Comparison of ENCODE assay signal across 8 mouse cellular contexts in the genomic region with DNA sequence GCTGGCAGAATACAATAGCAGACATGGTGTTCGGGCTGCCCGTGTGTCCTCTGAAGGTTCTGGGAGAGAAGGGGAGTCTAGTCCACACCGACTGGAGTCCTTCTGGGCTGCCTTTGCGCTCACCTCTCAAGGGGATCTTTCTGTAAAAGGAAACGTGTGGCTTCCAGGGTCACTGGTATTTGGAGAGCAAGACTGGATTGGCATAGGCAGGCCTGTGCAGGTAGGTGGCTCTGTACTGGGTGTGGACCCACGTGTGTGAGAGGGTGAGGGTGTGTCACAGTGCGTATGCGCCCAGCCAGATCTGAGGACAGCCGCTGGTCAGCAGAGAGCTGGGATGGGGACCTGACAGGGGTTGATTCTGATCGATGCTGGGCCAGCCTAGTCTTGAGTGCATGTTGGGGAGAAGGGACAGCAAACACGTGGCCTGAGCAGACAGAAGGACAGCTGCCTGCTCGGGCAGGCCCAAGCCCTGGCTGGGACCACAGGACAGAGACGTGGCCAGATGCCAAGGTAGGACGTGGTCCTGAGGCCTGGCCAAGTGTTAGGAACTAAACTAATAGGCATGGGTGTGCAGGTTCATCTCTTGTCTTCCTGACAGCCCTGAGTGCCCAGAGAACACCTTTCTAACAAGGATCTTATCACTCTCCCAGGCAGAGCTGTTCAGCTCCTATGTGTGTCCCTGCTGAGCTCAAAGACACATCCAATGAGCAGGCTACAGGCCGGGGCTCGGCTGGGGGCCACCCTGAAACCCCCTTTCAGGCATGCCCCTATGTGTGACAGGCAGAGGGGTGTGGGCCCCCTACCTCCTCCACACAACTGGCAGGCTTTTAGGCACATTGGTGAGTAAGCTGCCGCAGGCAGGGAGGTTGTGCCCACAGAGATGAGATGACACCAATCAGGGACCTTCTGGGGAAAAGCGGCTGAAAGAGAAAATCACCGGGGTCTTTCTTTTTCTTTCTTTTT. TPM values are rescaled to one million over a fixed set of nuclear protein-coding genes. Genes with fewer than 3 reads are reported as not detected.
DNase-seq lines count a peak whose midpoint lies in the region; ATAC-seq and TF ChIP-seq lines count a peak whose summit lies in the region.

No protein-coding gene starts in this region.

- TF ChIP-seq POLR2A in lung, adult 2 months (IDR thresholded peaks at IDR 0.05; ENCODE audit: borderline replicate concordance, extremely low read depth, low read depth, low read length) = no peak

- H3K4me1 ChIP-seq in lung, adult 2 months (ENCODE audit: control insufficient read depth, insufficient read depth, low read length) = peaks cover 14% of the 10 kb centered on the region
- H3K4me1 ChIP-seq in embryonic facial prominence, embryonic 15.5 days = peaks cover 28% of the 10 kb centered on the region
- H3K4me1 ChIP-seq in hindbrain, embryonic 13.5 days (replicated peaks) = peaks cover 63% of the 10 kb centered on the region
- peaks cover 49% of the 10 kb centered on the region for H3K4me1 ChIP-seq in liver, embryonic 11.5 days (replicated peaks; ENCODE audit: control insufficient read depth, insufficient read depth, low read length)

- 60% methylated on average over 19 of the region's 19 CpGs for WGBS in lung, adult 2 months
- 44% methylated on average over 19 of the region's 19 CpGs for WGBS in embryonic facial prominence, embryonic 15.5 days
- 45% methylated on average over 19 of the region's 19 CpGs for WGBS in hindbrain, embryonic 13.5 days
- WGBS in liver, embryonic 11.5 days = 51% methylated on average over 19 of the region's 19 CpGs

- H3K27ac ChIP-seq in embryonic facial prominence, embryonic 15.5 days (replicated peaks) = peak overlapping the region; percentile 34; the same call in 1 of the 2 replicates
- H3K27ac ChIP-seq in hindbrain, embryonic 13.5 days = peak overlapping the region; percentile 75; the same call in 1 of the 2 replicates
- peak overlapping the region; percentile 36 for H3K27ac ChIP-seq in liver, embryonic 11.5 days (ENCODE audit: low read depth, low read length)

- peak overlapping the region; percentile 54 for H3K4me2 ChIP-seq in embryonic facial prominence, embryonic 15.5 days (replicated peaks)
- H3K4me2 ChIP-seq in hindbrain, embryonic 13.5 days = peak overlapping the region; percentile 79
- peak overlapping the region; percentile 88 for H3K4me2 ChIP-seq in liver, embryonic 11.5 days

- no peak overlapping the region for H3K9ac ChIP-seq in embryonic facial prominence, embryonic 15.5 days
- peak overlapping the region; percentile 78 for H3K9ac ChIP-seq in hindbrain, embryonic 13.5 days
- H3K9ac ChIP-seq in liver, embryonic 11.5 days (ENCODE audit: low read depth, low read length) = peak overlapping the region; percentile 63

- peak; percentile 41 for DNase-seq in lung, adult 2 months
- no peak for DNase-seq in lung, postnatal 10 days
- DNase-seq in liver, embryonic 11.5 days (ENCODE audit: low spot score) = no peak
- DNase-seq in right cerebral cortex, adult 2 months (ENCODE audit: low spot score in 2 of 2) = peak; percentile 47
- DNase-seq in embryo, embryonic 9.5 days (ENCODE audit: extremely low spot score) = no peak
- DNase-seq in thymus, postnatal 36 days = no peak

- TF ChIP-seq CTCF in lung, adult 2 months (IDR thresholded peaks at IDR 0.05; ENCODE audit: insufficient read depth, low read length) = no peak

- H3K36me3 ChIP-seq in embryonic facial prominence, embryonic 15.5 days = no peaks in the 10 kb centered on the region
- H3K36me3 ChIP-seq in hindbrain, embryonic 13.5 days = no peaks in the 10 kb centered on the region
- no peaks in the 10 kb centered on the region for H3K36me3 ChIP-seq in liver, embryonic 11.5 days (ENCODE audit: control insufficient read depth, insufficient read depth, low read length)

- H3K4me3 ChIP-seq in lung, adult 2 months (replicated peaks; ENCODE audit: extremely low read depth, low read depth, low read length) = no peak overlapping the region
- peak overlapping the region; percentile 37 for H3K4me3 ChIP-seq in embryonic facial prominence, embryonic 15.5 days (replicated peaks)
- H3K4me3 ChIP-seq in hindbrain, embryonic 13.5 days = peak overlapping the region; percentile 53
- peak overlapping the region; percentile 57 for H3K4me3 ChIP-seq in liver, embryonic 11.5 days (ENCODE audit: low read depth, low read length)

- H3K9me3 ChIP-seq in embryonic facial prominence, embryonic 15.5 days (replicated peaks) = no peaks in the 10 kb centered on the region
- no peaks in the 10 kb centered on the region for H3K9me3 ChIP-seq in hindbrain, embryonic 13.5 days
- no peaks in the 10 kb centered on the region for H3K9me3 ChIP-seq in liver, embryonic 11.5 days (ENCODE audit: control insufficient read depth, low read length)

- ATAC-seq in embryonic facial prominence, embryonic 15.5 days (ENCODE audit: insufficient number of reproducible peaks, low FRiP score, low TSS enrichment, low read depth) = 0 out of 2 replicates have a peak, but pooled peaks have one; percentile 43
- peak; percentile 50 for ATAC-seq in hindbrain, embryonic 13.5 days (ENCODE audit: low FRiP score)
- ATAC-seq in liver, embryonic 11.5 days (replicated peaks; ENCODE audit: low FRiP score) = 0 out of 2 replicates have a peak, but pooled peaks have one; percentile 16

- peaks cover 17% of the 10 kb centered on the region for H3K27me3 ChIP-seq in embryonic facial prominence, embryonic 15.5 days
- peaks cover 12% of the 10 kb centered on the region for H3K27me3 ChIP-seq in hindbrain, embryonic 13.5 days
- peaks cover 3% of the 10 kb centered on the region; the same call in 1 of the 2 replicates for H3K27me3 ChIP-seq in liver, embryonic 11.5 days (replicated peaks; ENCODE audit: control insufficient read depth, insufficient read depth, low read length)

RNA-seq across cellular contexts. Expression of a gene that starts 1.0 kb away (rescaled TPM):
- polyA plus RNA-seq in lung, adult 2 months (2012; rRNA removed) = 8.2 and 11.8 TPM in 2 replicates
- polyA plus RNA-seq in embryonic facial prominence, embryonic 15.5 days (2015; fragmentation: Nextera tagmentation; extraction: Ambion mirVana) = 8.5 TPM in 2 replicates
- polyA plus RNA-seq in hindbrain, embryonic 13.5 days (2015; fragmentation: Nextera tagmentation; extraction: Ambion mirVana) = 22.0 and 23.2 TPM in 2 replicates
- polyA plus RNA-seq in liver, embryonic 11.5 days (2014; fragmentation: Nextera tagmentation; extraction: Ambion mirVana) = 2.2 and 2.8 TPM in 2 replicates

RNA-seq across cellular contexts. Expression of a gene that starts 39.7 kb away (rescaled TPM):
- polyA plus RNA-seq in lung, adult 2 months (2012; rRNA removed) = 5.0 and 5.4 TPM in 2 replicates
- 0.11 and 0.19 TPM in 2 replicates for polyA plus RNA-seq in embryonic facial prominence, embryonic 15.5 days (2015; fragmentation: Nextera tagmentation; extraction: Ambion mirVana)
- not detected in 2 replicates for polyA plus RNA-seq in hindbrain, embryonic 13.5 days (2015; fragmentation: Nextera tagmentation; extraction: Ambion mirVana)
- 0.16 TPM in 1 of 2 replicates, not detected in the other for polyA plus RNA-seq in liver, embryonic 11.5 days (2014; fragmentation: Nextera tagmentation; extraction: Ambion mirVana)

Comparison
In these comparisons a context has a peak if more than half of its experiments do, and no peak if none do; other contexts are left out.
1. DNase-seq: peak in lung, adult 2 months (single experiment) and right cerebral cortex, adult 2 months (2 of 2); none in lung, postnatal 10 days (single experiment), liver, embryonic 11.5 days (single experiment), embryo, embryonic 9.5 days (single experiment) and thymus, postnatal 36 days (0 of 2).
2. Peak in every context shown above with its lines, with median percentiles within 50 percentile points of each other: ATAC-seq, H3K27ac ChIP-seq and H3K4me2 ChIP-seq.